Mouse (Mus musculus) cerebellum, adult 9-10 months (tissue): ENCODE results near the gene Tnfaip6.

ENCODE experiments used
- DNase-seq: peaks from one replicate; pipeline ENCODE4 v3.0.0; 2022

The Tnfaip6 gene

GRCm38 (mm10) chr2:52055616-52056015 is 17.8 kb downstream of the Tnfaip6 start:
- no peak for DNase-seq

GRCm38 (mm10) chr2:52057099-52057498 is 19.3 kb downstream of the Tnfaip6 start:
- DNase-seq = no peak

DNA sequence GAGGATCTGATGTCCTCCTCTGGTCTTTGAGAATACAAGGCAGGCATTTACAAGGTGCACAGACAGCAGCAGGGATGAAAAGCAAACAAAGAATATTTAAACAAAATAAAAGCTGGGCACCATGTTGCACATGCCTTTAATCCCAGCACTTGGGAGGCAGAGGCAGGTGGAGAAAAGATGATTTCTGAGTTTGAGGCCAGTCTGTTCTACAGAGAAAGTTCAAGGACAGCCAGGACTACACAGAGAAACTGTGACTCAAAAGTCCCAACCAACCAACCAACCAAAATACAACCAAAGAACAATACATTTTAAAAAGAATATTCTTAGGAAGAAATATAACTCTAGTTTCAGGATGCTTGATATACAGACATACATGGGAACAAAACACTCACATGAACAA is 19.9 kb downstream of the Tnfaip6 start:
- no peak for DNase-seq

GRCm38 (mm10) chr2:52068641-52069040 is 30.8 kb downstream of the Tnfaip6 start:
- no peak for DNase-seq

DNA sequence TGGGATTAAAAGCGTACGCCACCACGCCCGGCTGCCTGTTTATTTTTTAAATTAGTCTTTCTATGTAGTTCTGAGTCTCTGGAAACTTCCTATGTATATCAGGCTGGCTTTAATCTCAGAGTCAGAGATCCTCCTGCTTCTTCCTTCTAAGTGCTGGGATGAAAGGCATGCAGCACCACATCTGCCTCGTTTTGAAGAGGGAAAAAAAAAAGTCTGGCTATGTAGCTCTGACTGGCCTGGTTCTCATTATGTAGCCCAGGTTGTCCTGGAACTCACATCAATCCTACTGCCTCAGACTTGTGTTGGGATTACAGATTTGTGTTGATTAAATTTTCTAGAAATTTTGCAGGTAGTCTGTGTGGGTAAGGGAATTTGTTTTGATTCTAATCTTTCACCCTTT is 33.0 kb downstream of the Tnfaip6 start:
- DNase-seq = no peak

DNA sequence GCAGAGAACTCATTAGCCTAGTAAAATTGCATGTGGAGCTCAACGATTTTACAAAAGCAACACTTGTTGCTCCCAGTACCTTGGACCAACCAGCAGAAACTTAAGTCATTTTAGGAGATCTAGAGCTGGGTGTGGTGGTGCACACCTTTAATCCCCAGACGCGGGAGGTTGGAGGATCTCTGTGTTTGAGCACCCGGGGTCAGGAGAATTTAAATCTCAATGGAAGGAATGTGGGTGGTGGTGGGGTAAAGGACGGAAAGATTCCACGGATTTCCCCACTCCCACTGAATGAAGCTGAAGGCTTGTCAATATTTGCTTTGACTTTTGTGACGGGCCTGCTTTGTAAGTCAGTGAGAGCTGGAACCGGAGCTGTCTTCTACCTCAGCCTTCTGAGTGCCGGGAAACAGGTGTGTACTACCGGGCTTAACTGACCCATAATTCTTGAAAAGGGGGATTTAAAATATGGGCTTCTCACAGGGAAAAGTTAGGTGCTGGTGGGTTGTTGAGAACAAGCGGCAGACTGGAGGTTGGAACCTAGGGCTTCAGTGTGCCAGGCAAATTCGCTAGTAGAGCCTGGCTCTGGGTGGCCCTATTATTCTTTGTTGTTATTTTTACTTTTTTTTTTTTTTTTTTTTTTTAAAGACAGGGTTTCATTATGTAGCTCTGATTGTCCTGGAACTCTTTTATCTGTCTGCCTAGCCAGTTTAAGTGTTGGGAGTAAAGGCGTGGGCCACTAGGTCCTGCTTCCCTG is 33.6 kb downstream of the Tnfaip6 start:
- DNase-seq = peak; percentile 43

- no peak for DNase-seq
Measured at GRCm38 (mm10) chr2:52072065-52072490, 34.3 kb downstream of the Tnfaip6 start.

GRCm38 (mm10) chr2:52072491-52073140 is 34.8 kb downstream of the Tnfaip6 start, which contains the start of gene Rif1:
Gene Rif1 (plus strand): TSS chr2:52072832.
- peak; percentile 88 for DNase-seq

DNA sequence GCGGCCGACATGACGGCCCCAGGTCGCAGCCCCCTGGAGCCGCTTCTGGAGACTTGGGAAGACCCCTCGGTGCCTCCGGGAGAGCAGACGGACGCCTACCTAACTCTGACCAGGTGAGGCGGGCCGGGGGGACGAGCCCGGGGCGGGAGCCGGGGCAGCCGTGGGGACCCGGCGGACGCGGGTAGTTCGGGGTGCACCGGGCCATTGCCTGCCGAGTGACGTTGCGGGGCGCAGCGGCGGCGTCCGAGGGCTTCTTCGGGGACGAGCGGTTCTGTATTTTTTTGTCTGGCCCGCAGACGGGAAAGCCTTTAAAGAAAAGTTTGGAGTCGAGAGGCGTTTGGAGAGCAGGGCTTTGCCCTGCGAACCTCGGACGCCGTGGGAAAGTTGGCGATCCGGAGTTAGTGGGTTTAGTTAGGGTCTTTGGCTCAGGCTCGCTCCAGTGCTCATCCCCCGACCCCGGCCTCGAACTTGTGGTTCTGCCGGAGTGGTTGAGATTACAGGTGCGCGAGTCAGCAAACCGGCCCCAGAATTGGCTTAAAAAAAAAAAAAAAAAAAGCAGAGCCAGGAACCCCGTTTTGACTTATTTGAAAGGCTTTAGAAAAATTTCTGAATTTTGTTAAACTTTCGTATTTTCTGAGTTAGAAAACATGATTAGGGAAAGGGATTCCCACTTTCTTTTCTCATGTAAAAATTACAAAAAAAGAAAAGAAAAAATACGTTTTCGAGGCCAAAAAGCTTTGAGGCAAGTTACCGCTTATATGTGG is 35.5 kb downstream of the Tnfaip6 start:
- DNase-seq = peak; percentile 58

- DNase-seq = no peak
Measured at GRCm38 (mm10) chr2:52078666-52079065, 40.9 kb downstream of the Tnfaip6 start.

DNA sequence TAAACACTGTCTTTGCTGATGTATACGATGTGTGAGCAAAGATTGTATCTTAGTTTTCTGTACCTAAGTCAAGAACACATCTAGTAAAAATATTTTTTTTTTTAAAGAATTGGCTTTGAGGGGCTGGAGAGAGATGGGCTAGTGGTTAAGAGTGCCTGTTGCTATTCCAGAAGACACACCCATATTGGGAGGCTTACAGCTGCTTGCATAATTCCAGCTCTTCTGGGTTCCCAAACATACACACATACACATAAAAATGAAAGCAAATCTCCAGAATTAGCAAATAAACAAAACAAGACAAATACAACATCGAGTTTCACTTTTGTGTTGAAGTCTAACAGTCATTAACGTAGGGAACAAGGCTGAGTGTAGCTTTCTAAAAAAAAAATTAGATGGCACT is 46.2 kb downstream of the Tnfaip6 start:
- DNase-seq = no peak

- DNase-seq = peak; percentile 95
Measured at GRCm38 (mm10) chr2:52084571-52084970, 46.8 kb downstream of the Tnfaip6 start.
